ENCODE assay signal across 8 mouse cellular contexts in genomic region chr14:59365244-59365644, GRCm38 (mm10). TPM values are rescaled to one million over a fixed set of nuclear protein-coding genes. Genes with fewer than 3 reads are reported as not detected.
A peak's percentile ranks its signal among the peaks of the same experiment; 100 is the strongest.
DNase-seq lines count a peak whose midpoint lies in the region; ATAC-seq and TF ChIP-seq lines count a peak whose summit lies in the region.

TSS of gene Phf11d (minus strand) at chr14:59365470.

- H3K9me3 ChIP-seq in midbrain, embryonic 11.5 days (ENCODE audit: control insufficient read depth, low read length): no peaks in the 10 kb centered on the region

- intact Hi-C loops in heart, postnatal 10 days (cut with DNase I): loop anchor here (1.0 kb wide), 1 partner anchor 75 kb away; the partner anchor contains the start of genes Cab39l and Setdb2

- peak within 1 kb of the TSS; percentile 48 for H3K4me3 ChIP-seq in spleen, adult 2 months (ENCODE audit: extremely low read depth, insufficient read depth, insufficient read length)
- peak within 1 kb of the TSS; percentile 24 for H3K4me3 ChIP-seq in bone marrow, adult 2 months (replicated peaks; ENCODE audit: control insufficient read depth, low read depth, low read length)
- H3K4me3 ChIP-seq in lung, adult 2 months (replicated peaks; ENCODE audit: extremely low read depth, low read depth, low read length): peak within 1 kb of the TSS; percentile 97
- H3K4me3 ChIP-seq in midbrain, embryonic 11.5 days (ENCODE audit: low read depth, low read length): no peak within 1 kb of the TSS

- TF ChIP-seq CTCF in spleen, adult 2 months (IDR thresholded peaks at IDR 0.05; ENCODE audit: extremely low read depth, insufficient read depth, insufficient read length, insufficient replicate concordance): no peak
- no peak for TF ChIP-seq CTCF in bone marrow, adult 2 months (IDR thresholded peaks at IDR 0.05; ENCODE audit: control insufficient read depth, insufficient read depth, low read length)
- peak; percentile 52 for TF ChIP-seq CTCF in lung, adult 2 months (IDR thresholded peaks at IDR 0.05; ENCODE audit: insufficient read depth, low read length)

- no peaks in the 10 kb centered on the region for H3K36me3 ChIP-seq in spleen, adult 2 months (ENCODE audit: control insufficient read depth, insufficient read depth, low read length)
- H3K36me3 ChIP-seq in midbrain, embryonic 11.5 days (ENCODE audit: control insufficient read depth, insufficient read depth, low read length): no peaks in the 10 kb centered on the region

- TF ChIP-seq POLR2A in spleen, adult 2 months (IDR thresholded peaks at IDR 0.05; ENCODE audit: low read depth, low read length): no peak
- no peak for TF ChIP-seq POLR2A in bone marrow, adult 2 months (IDR thresholded peaks at IDR 0.05; ENCODE audit: borderline replicate concordance, control insufficient read depth, low read depth, low read length)
- TF ChIP-seq POLR2A in lung, adult 2 months (IDR thresholded peaks at IDR 0.05; ENCODE audit: borderline replicate concordance, extremely low read depth, low read depth, low read length): peak; percentile 61; the same call in 1 of the 2 replicates

- H3K27ac ChIP-seq in spleen, adult 2 months (ENCODE audit: insufficient read depth, low read length): peak within 1 kb of the TSS; percentile 76
- no peak within 1 kb of the TSS for H3K27ac ChIP-seq in bone marrow, adult 2 months (ENCODE audit: control insufficient read depth, insufficient read depth, low read depth, low read length, poor library complexity)
- no peak within 1 kb of the TSS for H3K27ac ChIP-seq in midbrain, embryonic 11.5 days (ENCODE audit: low read depth, low read length)

- 62% methylated on average over 6 of the region's 6 CpGs for WGBS in spleen, adult 2 months
- WGBS in bone marrow, adult 2 months: 65% methylated on average over 6 of the region's 6 CpGs
- 13% methylated on average over 6 of the region's 6 CpGs for WGBS in lung, adult 2 months
- WGBS in midbrain, embryonic 11.5 days: 86% methylated on average over 6 of the region's 6 CpGs

- ATAC-seq in activated CD4-positive, CD25-positive, alpha-beta regulatory T cell, adult 4 months: no peak
- ATAC-seq in midbrain, embryonic 11.5 days (ENCODE audit: low FRiP score): no peak

- DNase-seq in spleen, adult 2 months (ENCODE audit: low read depth in 1 of 2, low spot score in 2 of 2): peak in 1 of 2 experiments; percentile 11
- DNase-seq in spleen, postnatal 10 days (ENCODE audit: low spot score in 2 of 2): no peak
- DNase-seq in heart, postnatal 10 days: peak; percentile 73 to 74
- DNase-seq in lung, adult 2 months: peak; percentile 60
- peak; percentile 29 for DNase-seq in urinary bladder, postnatal 25 days (ENCODE audit: low spot score)
- DNase-seq in midbrain, embryonic 11.5 days (ENCODE audit: low spot score, missing footprints): no peak

- no peak within 1 kb of the TSS for H3K9ac ChIP-seq in midbrain, embryonic 11.5 days (ENCODE audit: low read length)

- H3K4me2 ChIP-seq in midbrain, embryonic 11.5 days: no peak within 1 kb of the TSS

- no peaks in the 10 kb centered on the region; the same call in 1 of the 2 replicates for H3K4me1 ChIP-seq in spleen, adult 2 months (ENCODE audit: control insufficient read depth, insufficient read depth, insufficient read length)
- H3K4me1 ChIP-seq in bone marrow, adult 2 months (ENCODE audit: control insufficient read depth, insufficient read depth, low read length): no peaks in the 10 kb centered on the region
- H3K4me1 ChIP-seq in lung, adult 2 months (ENCODE audit: control insufficient read depth, insufficient read depth, low read length): peaks cover 4% of the 10 kb centered on the region; the same call in 1 of the 2 replicates
- H3K4me1 ChIP-seq in midbrain, embryonic 11.5 days (ENCODE audit: control insufficient read depth, insufficient read depth, low read length): no peaks in the 10 kb centered on the region

- H3K27me3 ChIP-seq in spleen, adult 2 months (ENCODE audit: control insufficient read depth, insufficient read depth, low read length): no peaks in the 10 kb centered on the region
- H3K27me3 ChIP-seq in midbrain, embryonic 11.5 days (ENCODE audit: control insufficient read depth, insufficient read depth, low read length): no peaks in the 10 kb centered on the region

RNA-seq across cellular contexts. Expression of gene Phf11d, which starts in this region (rescaled TPM):
- 3.6 and 3.7 TPM in 2 replicates for polyA plus RNA-seq in spleen, adult 2 months (2012; rRNA removed)
- polyA plus RNA-seq in bone marrow, adult 2 months (2011; ENCODE audit: insufficient read depth, insufficient read length, low replicate concordance, missing spikeins): 3.8 and 8.3 TPM in 2 replicates
- 1 to 10 TPM; 7.4 to 8.4 TPM for total RNA-seq in heart, postnatal 10 days (2021)
- polyA plus RNA-seq in lung, adult 2 months (2012; rRNA removed): 11.5 and 17.3 TPM in 2 replicates
- 10 to 100 TPM in 1 of 2 experiments, 1 to 10 TPM in 1; 7.8 to 15.2 TPM for polyA plus RNA-seq in activated CD4-positive, CD25-positive, alpha-beta regulatory T cell, adult 4 months (2017; shearing (Covaris generic))
- 0.14 and 0.18 TPM in 2 replicates for polyA plus RNA-seq in midbrain, embryonic 11.5 days (2014; fragmentation: Nextera tagmentation; extraction: Ambion mirVana)

Comparison
In these comparisons a context has a peak if more than half of its experiments do, and no peak if none do; other contexts are left out.
1. DNase-seq: peak in heart, postnatal 10 days (2 of 2), lung, adult 2 months (single experiment) and urinary bladder, postnatal 25 days (single experiment); none in spleen, postnatal 10 days (0 of 2) and midbrain, embryonic 11.5 days (single experiment).